Mouse (Mus musculus) E14TG2a.4 (cell line): ENCODE measurements at regions not wholly inside any gene's neighbourhood (a gene's known extent, or its start where the extent isn't known, plus 50 kb on each side); places are given as distances from the start of the nearest gene placed in this dataset.

Source experiments
- H3K27me3 ChIP-seq: 2 replicates; pipeline ENCODE4 v1.6.1; 2014; ENCODE audit warnings: low read length, control low read depth; ENCODE audit not compliant: insufficient read depth
- H3K36me3 ChIP-seq: 2 replicates; pipeline ENCODE4 v1.6.1; 2014; ENCODE audit warnings: low read length, control low read depth; ENCODE audit not compliant: insufficient read depth
- H3K4me1 ChIP-seq: replicated peaks from 2 replicates; pipeline ENCODE4 v1.6.1; 2014; ENCODE audit warnings: low read depth, low read length, control low read depth
- H3K4me3 ChIP-seq: replicated peaks from 2 replicates; pipeline ENCODE4 v1.5.1; 2014; ENCODE audit warnings: mild to moderate bottlenecking, low read length
- H3K9me3 ChIP-seq: 2 replicates; pipeline ENCODE4 v1.6.1; 2014; ENCODE audit warnings: low read length, control low read depth
- CTCF ChIP-seq: conservative IDR thresholded peaks from 2 replicates; pipeline ENCODE4 v1.5.1; 2014; ENCODE audit warnings: low read length
- NANOG ChIP-seq: IDR thresholded peaks from 2 replicates; pipeline ENCODE4 v1.6.1; 2014; ENCODE audit warnings: borderline replicate concordance, low read length, mixed read lengths
- POU5F1 ChIP-seq: IDR thresholded peaks from 2 replicates; pipeline ENCODE4 v1.6.1; 2014; ENCODE audit warnings: low read length, borderline replicate concordance

- Histone ChIP-seq H3K4me3 (no peak overlapping the region), H3K4me1 (no peaks in the 10 kb centered on the region), H3K27me3 (no peaks in the 10 kb centered on the region), H3K36me3 (no peaks in the 10 kb centered on the region), H3K9me3 (no peaks in the 10 kb centered on the region)
- TF ChIP-seq NANOG (no peak), CTCF (no peak), POU5F1 (no peak)
Observed at GRCm38 (mm10) chr9:30539858-30540257, 113.0 kb downstream of the Snx19 start.

DNA sequence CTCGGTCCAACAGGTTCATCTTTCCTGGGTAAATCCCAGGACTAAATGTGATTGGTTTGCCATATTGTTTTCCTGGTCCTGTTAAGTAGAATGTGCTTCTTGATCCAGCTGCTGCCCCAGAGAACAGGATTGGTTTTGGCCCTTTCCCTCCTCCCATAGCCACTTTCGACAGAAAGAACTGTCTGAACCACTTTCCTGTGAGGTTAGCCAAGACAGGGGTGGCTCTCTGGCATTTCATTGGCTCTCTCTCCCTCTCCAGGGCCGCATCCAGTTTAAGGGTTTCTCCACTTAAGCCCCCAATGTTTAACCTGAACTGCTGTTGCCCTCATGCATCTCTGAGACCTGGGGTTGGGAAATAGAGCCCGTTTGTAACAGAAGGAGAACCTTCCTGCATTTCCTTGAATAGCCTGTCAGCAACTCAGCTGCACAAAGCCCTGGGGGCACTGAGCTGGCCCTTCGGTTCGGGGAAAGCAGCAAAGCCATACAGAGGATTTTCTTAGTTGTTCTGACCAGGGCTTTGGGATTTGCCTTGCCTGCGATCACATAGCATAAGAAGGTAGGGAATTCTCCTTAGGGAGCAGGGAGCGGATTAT, 109.7 kb downstream of the Snx19 start:
- Histone ChIP-seq H3K4me3 (no peak overlapping the region), H3K27me3 (no peaks in the 10 kb centered on the region), H3K36me3 (no peaks in the 10 kb centered on the region), H3K4me1 (no peaks in the 10 kb centered on the region), H3K9me3 (no peaks in the 10 kb centered on the region)
- TF ChIP-seq POU5F1 (no peak), NANOG (no peak), CTCF (no peak)

DNA sequence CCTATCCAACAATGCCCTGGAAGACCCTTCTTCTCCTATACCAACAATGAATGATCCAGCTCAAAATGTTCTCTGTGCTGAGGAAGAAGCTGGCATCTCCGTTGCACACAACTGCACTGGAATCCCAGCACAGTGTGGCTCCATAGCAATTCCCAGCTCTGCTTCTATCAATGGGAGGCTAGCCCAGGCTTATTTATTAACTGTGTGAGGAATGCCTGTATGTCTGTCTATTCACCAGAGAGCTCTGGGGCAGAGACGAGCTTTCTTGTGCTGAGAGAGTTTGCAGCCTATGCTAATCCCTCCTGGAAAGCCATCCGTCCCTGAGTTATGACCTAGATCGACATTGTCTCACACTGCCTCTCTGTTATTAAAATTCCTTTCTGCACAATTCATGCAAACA, 108.1 kb downstream of the Snx19 start:
- H3K4me3 ChIP-seq, result no peak overlapping the region
- TF ChIP-seq POU5F1 (no peak), NANOG (no peak), CTCF (no peak)
- H3K27me3 ChIP-seq, result peaks cover 5% of the 10 kb centered on the region; the same call in 1 of the 2 replicates
- H3K4me1 ChIP-seq, result no peaks in the 10 kb centered on the region
- no peaks in the 10 kb centered on the region for H3K9me3 ChIP-seq
- no peaks in the 10 kb centered on the region for H3K36me3 ChIP-seq

GRCm38 (mm10) chr9:30533780-30534343, 107.0 kb downstream of the Snx19 start:
- no peak for TF ChIP-seq POU5F1
- TF ChIP-seq CTCF, result no peak
- no peak for TF ChIP-seq NANOG
- H3K9me3 ChIP-seq, result no peaks in the 10 kb centered on the region

GRCm38 (mm10) chr9:30533091-30533779, 106.3 kb downstream of the Snx19 start:
- Histone ChIP-seq H3K4me3 (no peak overlapping the region), H3K27me3 (peaks cover 5% of the 10 kb centered on the region; the same call in 1 of the 2 replicates), H3K36me3 (no peaks in the 10 kb centered on the region), H3K4me1 (no peaks in the 10 kb centered on the region), H3K9me3 (no peaks in the 10 kb centered on the region)
- TF ChIP-seq CTCF, result no peak
- TF ChIP-seq NANOG, result no peak

More at GRCm38 (mm10) chr9:30533780-30534343, 107.0 kb downstream of the Snx19 start:
- Histone ChIP-seq H3K27me3 (peaks cover 5% of the 10 kb centered on the region; the same call in 1 of the 2 replicates), H3K4me3 (no peak overlapping the region), H3K4me1 (no peaks in the 10 kb centered on the region), H3K36me3 (no peaks in the 10 kb centered on the region)

DNA sequence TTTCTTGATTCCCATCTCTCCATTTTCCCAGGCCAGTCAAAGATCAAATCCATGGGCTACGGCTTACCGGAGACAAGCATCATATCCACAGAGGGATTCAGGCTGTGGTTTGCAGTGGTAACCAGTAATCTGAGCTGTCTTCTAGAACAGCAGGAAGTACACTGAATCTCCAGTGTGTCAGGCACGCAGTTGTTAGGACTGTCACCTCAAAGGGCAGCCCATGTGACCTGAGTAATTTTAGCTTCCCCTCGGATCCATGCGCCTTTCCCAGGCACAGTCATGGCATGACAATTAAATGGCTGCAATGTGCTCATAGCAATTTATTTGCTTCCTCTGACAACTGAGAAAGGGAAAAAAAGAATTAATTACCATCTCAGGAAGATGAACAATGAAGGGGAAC, 98.2 kb downstream of the Snx19 start:
- Histone ChIP-seq H3K36me3 (no peaks in the 10 kb centered on the region), H3K9me3 (no peaks in the 10 kb centered on the region), H3K4me1 (peaks cover 11% of the 10 kb centered on the region), H3K4me3 (no peak overlapping the region), H3K27me3 (peaks cover 2% of the 10 kb centered on the region; the same call in 1 of the 2 replicates)
- TF ChIP-seq CTCF (no peak), NANOG (no peak), POU5F1 (no peak)

DNA sequence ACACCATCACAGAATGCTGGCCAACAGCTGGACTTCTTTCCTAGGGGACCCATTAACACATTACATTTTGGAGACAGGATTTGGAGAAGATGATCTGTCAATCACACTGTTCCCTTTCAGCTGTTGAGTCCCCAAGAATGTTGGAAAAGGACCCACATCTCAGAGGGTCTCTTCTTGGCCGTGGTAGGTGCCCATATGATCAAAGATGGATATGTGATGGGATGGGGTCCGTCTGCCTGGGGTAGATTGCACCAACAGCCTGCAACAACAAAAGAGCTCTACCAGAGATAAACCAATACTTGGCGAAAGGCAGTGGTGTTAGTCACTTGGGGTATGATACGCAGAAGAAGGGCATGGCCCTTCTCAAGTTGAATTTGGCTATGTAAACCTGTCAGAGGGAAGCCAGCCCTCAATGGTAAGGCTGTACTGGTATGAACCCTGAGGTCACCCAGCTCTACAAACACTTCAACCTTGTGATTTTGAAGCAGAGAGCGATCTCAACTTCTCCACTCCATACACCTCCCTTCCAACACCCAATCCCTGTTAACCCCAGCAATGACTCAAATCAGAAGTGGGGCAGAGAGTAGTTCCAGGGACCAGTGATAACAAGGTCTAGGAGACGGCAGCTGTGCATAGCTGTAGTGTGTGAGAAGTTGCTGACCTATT, 97.6 kb downstream of the Snx19 start:
- no peaks in the 10 kb centered on the region for H3K9me3 ChIP-seq
- peaks cover 16% of the 10 kb centered on the region for H3K4me1 ChIP-seq
- TF ChIP-seq NANOG (no peak), POU5F1 (no peak), CTCF (no peak)
- no peaks in the 10 kb centered on the region for H3K36me3 ChIP-seq
- no peak overlapping the region for H3K4me3 ChIP-seq
- H3K27me3 ChIP-seq, result peaks cover 2% of the 10 kb centered on the region; the same call in 1 of the 2 replicates

DNA sequence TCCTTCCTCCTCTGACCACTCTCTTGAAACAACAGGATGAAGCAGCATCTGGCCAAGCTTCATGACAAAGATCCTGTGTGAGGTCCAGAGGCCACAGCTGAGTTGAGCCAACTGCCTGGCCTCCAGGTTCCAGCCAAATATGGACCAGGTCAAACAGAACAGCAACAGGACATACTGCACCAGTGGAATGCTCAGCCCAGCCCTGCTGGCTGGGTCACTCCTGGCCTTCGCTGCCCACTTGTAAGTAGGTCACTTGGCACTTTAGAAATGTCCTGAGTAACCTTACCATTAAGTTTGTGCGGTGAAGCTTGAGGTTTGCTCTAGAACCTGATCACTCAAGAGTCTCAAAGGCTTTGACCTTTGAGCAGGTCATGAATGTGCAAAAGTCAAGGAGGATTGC, 96.9 kb downstream of the Snx19 start:
- Histone ChIP-seq H3K9me3 (no peaks in the 10 kb centered on the region), H3K27me3 (peaks cover 2% of the 10 kb centered on the region; the same call in 1 of the 2 replicates), H3K36me3 (no peaks in the 10 kb centered on the region), H3K4me1 (peaks cover 23% of the 10 kb centered on the region), H3K4me3 (no peak overlapping the region)
- TF ChIP-seq CTCF (no peak), NANOG (no peak), POU5F1 (no peak)
